Mouse (Mus musculus): ENCODE measurements around the gene Lmna.

GRCm38 (mm10) chr3:88473571-88473970 is 36.2 kb downstream of the Lmna start:
- no peak for TF ChIP-seq POLR2A (IDR thresholded peaks at IDR 0.05; ENCODE audit: borderline replicate concordance, insufficient read depth, low read length)
- no peak for TF ChIP-seq CTCF (IDR thresholded peaks at IDR 0.05; ENCODE audit: borderline replicate concordance, insufficient read depth, low read depth, low read length)
